Mouse (Mus musculus) adrenal gland, postnatal 25 days (tissue): ENCODE measurements at regions not wholly inside any gene's neighbourhood (a gene's known extent, or its start where the extent isn't known, plus 50 kb on each side); places are given as distances from the start of the nearest gene placed in this dataset.

ENCODE experiments used
- DNase-seq: peaks from one replicate; pipeline ENCODE4 v3.0.0; 2021; ENCODE audit warnings: mixed read lengths

- DNase-seq: no peak
Measured at GRCm38 (mm10) chr6:14298167-14298566, 426.8 kb upstream of the 2610001J05Rik start.

GRCm38 (mm10) chr6:14297428-14297827 is 426.1 kb upstream of the 2610001J05Rik start:
- DNase-seq: no peak

- no peak for DNase-seq
Measured at GRCm38 (mm10) chr6:14290843-14291242, 419.5 kb upstream of the 2610001J05Rik start.

GRCm38 (mm10) chr6:14281476-14281875 is 410.2 kb upstream of the 2610001J05Rik start:
- DNase-seq: no peak

- no peak for DNase-seq
Measured at GRCm38 (mm10) chr6:14261941-14262340, 390.6 kb upstream of the 2610001J05Rik start.

- no peak for DNase-seq
Measured at GRCm38 (mm10) chr6:14240331-14240730, 369.0 kb upstream of the 2610001J05Rik start.

- no peak for DNase-seq
Measured at GRCm38 (mm10) chr6:14239151-14239550, 367.8 kb upstream of the 2610001J05Rik start.

- no peak for DNase-seq
Measured at GRCm38 (mm10) chr6:14230823-14231222, 359.5 kb upstream of the 2610001J05Rik start.

- peak; percentile 62 for DNase-seq
Measured at GRCm38 (mm10) chr6:14207509-14207908, 336.2 kb upstream of the 2610001J05Rik start.

- peak; percentile 27 for DNase-seq
Measured at GRCm38 (mm10) chr6:14197107-14197506, 325.8 kb upstream of the 2610001J05Rik start.

GRCm38 (mm10) chr6:14195351-14195750 is 324.0 kb upstream of the 2610001J05Rik start:
- DNase-seq: no peak

GRCm38 (mm10) chr6:14191387-14192023 is 320.2 kb upstream of the 2610001J05Rik start:
- no peak for DNase-seq

- DNase-seq: no peak
Measured at GRCm38 (mm10) chr6:14185921-14186420, 314.7 kb upstream of the 2610001J05Rik start.

GRCm38 (mm10) chr6:14147370-14147769 is 276.1 kb upstream of the 2610001J05Rik start:
- DNase-seq: no peak

- DNase-seq: no peak
Measured at GRCm38 (mm10) chr6:14146394-14146793, 275.1 kb upstream of the 2610001J05Rik start.

GRCm38 (mm10) chr6:14142107-14142751 is 270.9 kb upstream of the 2610001J05Rik start:
- no peak for DNase-seq

- no peak for DNase-seq
Measured at GRCm38 (mm10) chr6:14130392-14131144, 259.2 kb upstream of the 2610001J05Rik start.

GRCm38 (mm10) chr6:14129394-14129793 is 258.1 kb upstream of the 2610001J05Rik start:
- DNase-seq: no peak

GRCm38 (mm10) chr6:14122311-14122710 is 251.0 kb upstream of the 2610001J05Rik start:
- DNase-seq: no peak

GRCm38 (mm10) chr6:14121479-14121878 is 250.2 kb upstream of the 2610001J05Rik start:
- no peak for DNase-seq

GRCm38 (mm10) chr6:14094907-14095306 is 223.6 kb upstream of the 2610001J05Rik start:
- no peak for DNase-seq

GRCm38 (mm10) chr6:14081884-14082283 is 210.6 kb upstream of the 2610001J05Rik start:
- no peak for DNase-seq

- DNase-seq: no peak
Measured at GRCm38 (mm10) chr6:14063735-14064134, 192.4 kb upstream of the 2610001J05Rik start.
